Mouse (Mus musculus) left cerebral cortex, postnatal 4 days (tissue): Measurements from ENCODE around the gene Capn11. TPM values are rescaled to one million over a fixed set of nuclear protein-coding genes. Genes with fewer than 3 reads are reported as not detected.
"Not testable (repeated sequence)": the region's sequence is repeated elsewhere in the genome, so short reads cannot be mapped to it uniquely, and the experiment has no call there.

ENCODE experiments used
- DNase-seq: peaks from one replicate; pipeline ENCODE4 v3.0.0-alpha.2; 2022
- intact Hi-C: fragments of 180-260 bp; cut with DNase I; formaldehyde crosslinking; loops from one replicate; pipeline ENCODE4 v1.15.1; 2025
- total RNA-seq, 2 experiments: library from RNA; stranded (reverse); gene quantifications; 2 replicates each; pipeline ENCODE4 v1.2.3; 2021

Capn11 gene
- total RNA-seq, 2 experiments from 2014 or later: 0.14 to 3.6 TPM

GRCm38 (mm10) chr17:45629861-45630694, 29.0 kb downstream of the Capn11 start:
- peak; percentile 84 for DNase-seq
- intact Hi-C loops: loop anchor here (5.0 kb wide), 1 partner anchor 48 kb away; no protein-coding TSS in a partner anchor

GRCm38 (mm10) chr17:45628885-45629855, 30.0 kb downstream of the Capn11 start:
- DNase-seq: peak; percentile 67
- intact Hi-C loops: loop anchor here (5.0 kb wide), 1 partner anchor 47 kb away; no protein-coding TSS in a partner anchor

GRCm38 (mm10) chr17:45628160-45628559, 31.0 kb downstream of the Capn11 start:
- intact Hi-C loops: loop anchor here (5.0 kb wide), 1 partner anchor 46 kb away; no protein-coding TSS in a partner anchor
- DNase-seq: no peak

GRCm38 (mm10) chr17:45626577-45627134, 32.5 kb downstream of the Capn11 start:
- DNase-seq: peak; percentile 65
- intact Hi-C loops: loop anchor here (5.0 kb wide), 1 partner anchor 44 kb away; no protein-coding TSS in a partner anchor

GRCm38 (mm10) chr17:45623425-45623824, 35.7 kb downstream of the Capn11 start:
- DNase-seq, intact Hi-C loops: not testable (repeated sequence)

GRCm38 (mm10) chr17:45619386-45620256, 39.5 kb downstream of the Capn11 start:
- intact Hi-C loops: no loop called here
- no peak for DNase-seq

- intact Hi-C loops: no loop called here
- no peak for DNase-seq
Measured at GRCm38 (mm10) chr17:45618941-45619385, 40.2 kb downstream of the Capn11 start.

GRCm38 (mm10) chr17:45617655-45618054, 41.5 kb downstream of the Capn11 start:
- DNase-seq: no peak
- intact Hi-C loops: no loop called here

- intact Hi-C loops: no loop called here
- no peak for DNase-seq
Measured at GRCm38 (mm10) chr17:45616679-45617078, 42.4 kb downstream of the Capn11 start.

- no peak for DNase-seq
- intact Hi-C loops: no loop called here
Measured at GRCm38 (mm10) chr17:45616046-45616650, 43.0 kb downstream of the Capn11 start.

GRCm38 (mm10) chr17:45612921-45613320, 46.2 kb downstream of the Capn11 start:
- intact Hi-C loops: no loop called here
- DNase-seq: no peak

- no peak for DNase-seq
- intact Hi-C loops: no loop called here
Measured at GRCm38 (mm10) chr17:45612008-45612407, 47.1 kb downstream of the Capn11 start.

GRCm38 (mm10) chr17:45610144-45610866, 48.8 kb downstream of the Capn11 start:
- no peak for DNase-seq
- intact Hi-C loops: no loop called here

GRCm38 (mm10) chr17:45608396-45608795, 50.7 kb downstream of the Capn11 start:
- no peak for DNase-seq
- intact Hi-C loops: no loop called here

- DNase-seq: no peak
- intact Hi-C loops: no loop called here
Measured at GRCm38 (mm10) chr17:45606992-45607879, 51.9 kb downstream of the Capn11 start.

GRCm38 (mm10) chr17:45602984-45603383, 56.1 kb downstream of the Capn11 start:
- no peak for DNase-seq
- intact Hi-C loops: no loop called here

GRCm38 (mm10) chr17:45601877-45602304, 57.2 kb downstream of the Capn11 start, which contains the start of gene Mymx:
Gene Mymx (minus strand): TSS chr17:45602102.
- no peak for DNase-seq
- intact Hi-C loops: no loop called here
